Mouse (Mus musculus): ENCODE measurements around the gene Olfr1371. TPM values are rescaled to one million over a fixed set of nuclear protein-coding genes. Genes with fewer than 3 reads are reported as not detected.
A peak's percentile ranks its signal among the peaks of the same experiment; 100 is the strongest.

Olfr1371 gene
- not detected in 2 replicates for total RNA-seq (2014; rRNA removed; ENCODE audit: low replicate concordance)
- not detected in 2 replicates for polyA plus RNA-seq (2015; fragmentation: Nextera tagmentation; extraction: Ambion mirVana)

DNA sequence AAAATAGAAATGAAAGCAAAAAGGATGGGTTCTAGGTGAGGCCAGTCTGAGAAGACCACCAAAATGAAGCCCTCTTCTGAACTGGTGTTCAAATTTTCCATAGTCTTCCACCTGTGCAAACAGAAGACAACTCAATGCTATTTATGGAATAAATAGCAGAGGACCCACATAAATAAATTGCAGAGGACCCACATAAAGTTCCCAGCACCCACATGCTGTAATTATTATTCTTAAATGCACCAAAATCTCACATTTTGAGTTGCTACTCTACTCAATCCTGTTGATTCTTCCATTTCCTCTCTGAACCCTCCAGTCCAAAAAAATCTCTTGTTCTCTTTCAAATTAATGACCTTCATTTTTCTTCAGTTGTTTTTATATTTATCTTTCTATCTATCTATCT, at the start of gene Olfr1371:
Gene Olfr1371, minus strand, starts transcription at position 101 of the 400 bp plus-strand sequence.
- Histone ChIP-seq H3K9me3 (replicated peaks; ENCODE audit: control insufficient read depth, low read length) (no peaks in the 10 kb centered on the region), H3K36me3 (replicated peaks; ENCODE audit: control insufficient read depth, insufficient read depth, low read length) (no peaks in the 10 kb centered on the region), H3K9ac (replicated peaks; ENCODE audit: low read depth, low read length) (no peak within 1 kb of the TSS), H3K4me2 (ENCODE audit: low read depth, low read length) (no peak within 1 kb of the TSS), H3K4me3 (ENCODE audit: low read depth, low read length) (no peak within 1 kb of the TSS), H3K27me3 (ENCODE audit: control insufficient read depth, insufficient read depth, low read length) (no peaks in the 10 kb centered on the region), H3K27ac (ENCODE audit: low read depth) (no peak within 1 kb of the TSS), H3K4me1 (ENCODE audit: control insufficient read depth, insufficient read depth) (no peaks in the 10 kb centered on the region)
- no peak for DNase-seq (ENCODE audit: low spot score)
- ATAC-seq (ENCODE audit: insufficient read depth, low read depth): no peak
- TF ChIP-seq CTCF (IDR thresholded peaks at IDR 0.05; ENCODE audit: low read depth): no peak
- TF ChIP-seq EP300 (IDR thresholded peaks at IDR 0.05; ENCODE audit: low read depth): no peak

DNA sequence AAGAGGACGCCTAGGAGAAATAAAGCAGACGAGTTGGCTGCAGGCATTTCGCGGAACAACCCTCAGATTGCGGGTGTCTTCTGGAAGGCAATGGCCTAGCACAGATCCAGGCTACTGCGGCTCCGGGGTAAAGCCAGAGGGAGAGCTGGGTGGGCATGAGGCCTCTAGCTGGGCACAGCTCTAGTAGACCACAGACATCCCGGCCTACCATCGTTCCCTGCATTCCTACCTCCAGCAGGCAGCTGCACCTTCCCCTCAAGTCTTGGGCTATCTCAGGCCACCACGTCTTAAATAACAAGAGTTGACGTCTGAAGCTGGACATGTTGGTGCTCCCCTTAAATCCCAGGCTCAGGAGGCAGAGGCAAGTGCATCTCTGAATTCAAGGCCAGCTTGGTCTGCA, 48.6 kb upstream of the Olfr1371 start:
- Histone ChIP-seq H3K27me3 (ENCODE audit: control insufficient read depth, insufficient read depth, low read length) (no peaks in the 10 kb centered on the region), H3K4me3 (ENCODE audit: low read depth, low read length) (no peak overlapping the region), H3K27ac (ENCODE audit: low read depth) (no peak overlapping the region), H3K9me3 (replicated peaks; ENCODE audit: control insufficient read depth, low read length) (no peaks in the 10 kb centered on the region), H3K4me1 (ENCODE audit: control insufficient read depth, insufficient read depth) (peaks cover 6% of the 10 kb centered on the region; the same call in 1 of the 2 replicates), H3K9ac (replicated peaks; ENCODE audit: low read depth, low read length) (no peak overlapping the region), H3K4me2 (ENCODE audit: low read depth, low read length) (no peak overlapping the region), H3K36me3 (replicated peaks; ENCODE audit: control insufficient read depth, insufficient read depth, low read length) (no peaks in the 10 kb centered on the region; the same call in 1 of the 2 replicates)
- 88% methylated on average over 11 of the region's 11 CpGs for WGBS
- DNase-seq (ENCODE audit: low spot score): no peak
- TF ChIP-seq CTCF (IDR thresholded peaks at IDR 0.05; ENCODE audit: low read depth) (no peak), EP300 (IDR thresholded peaks at IDR 0.05; ENCODE audit: low read depth) (no peak)
- ATAC-seq (ENCODE audit: insufficient read depth, low read depth): no peak

- peak; percentile 53 for DNase-seq (ENCODE audit: low spot score)
- TF ChIP-seq EP300 (IDR thresholded peaks at IDR 0.05; ENCODE audit: low read depth) (no peak), CTCF (IDR thresholded peaks at IDR 0.05; ENCODE audit: low read depth) (peak; percentile 77)
- 34% methylated on average over 5 of the region's 5 CpGs for WGBS
Measured at GRCm38 (mm10) chr11:52261937-52262336, 48.1 kb upstream of the Olfr1371 start.

DNA sequence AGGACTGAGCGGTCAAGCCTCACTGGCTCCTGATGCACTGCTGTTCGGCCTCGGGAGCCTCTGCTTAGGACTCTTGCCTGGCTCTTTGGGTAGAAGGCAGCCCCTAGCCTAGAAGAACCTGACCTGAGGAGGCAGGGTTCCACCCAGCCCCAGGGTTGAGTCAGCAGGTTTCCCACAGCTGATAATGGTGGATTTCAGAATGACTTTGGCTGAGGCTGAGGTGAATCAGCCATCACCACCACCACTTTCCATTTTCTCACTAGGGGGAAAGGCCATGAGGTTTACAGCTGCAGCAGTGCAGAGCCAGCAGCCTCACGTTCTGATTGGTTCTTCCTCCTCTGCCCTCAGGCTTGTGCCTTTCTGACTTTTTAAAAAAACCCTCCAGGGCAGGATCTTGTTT, 47.1 kb upstream of the Olfr1371 start:
- no peak overlapping the region for H3K4me2 ChIP-seq (ENCODE audit: low read depth, low read length)
- peaks cover 6% of the 10 kb centered on the region; the same call in 1 of the 2 replicates for H3K4me1 ChIP-seq (ENCODE audit: control insufficient read depth, insufficient read depth)
- 75% methylated on average over 4 of the region's 4 CpGs for WGBS
- TF ChIP-seq EP300 (IDR thresholded peaks at IDR 0.05; ENCODE audit: low read depth) (no peak), CTCF (IDR thresholded peaks at IDR 0.05; ENCODE audit: low read depth) (no peak)
- no peak for DNase-seq (ENCODE audit: low spot score)
- no peaks in the 10 kb centered on the region for H3K9me3 ChIP-seq (replicated peaks; ENCODE audit: control insufficient read depth, low read length)
- no peaks in the 10 kb centered on the region; the same call in 1 of the 2 replicates for H3K36me3 ChIP-seq (replicated peaks; ENCODE audit: control insufficient read depth, insufficient read depth, low read length)
- no peak overlapping the region for H3K9ac ChIP-seq (replicated peaks; ENCODE audit: low read depth, low read length)
- H3K27me3 ChIP-seq (ENCODE audit: control insufficient read depth, insufficient read depth, low read length): no peaks in the 10 kb centered on the region
- no peak for ATAC-seq (ENCODE audit: insufficient read depth, low read depth)
- H3K27ac ChIP-seq (ENCODE audit: low read depth): no peak overlapping the region
- no peak overlapping the region for H3K4me3 ChIP-seq (ENCODE audit: low read depth, low read length)

More at GRCm38 (mm10) chr11:52261937-52262336, 48.1 kb upstream of the Olfr1371 start:
- Histone ChIP-seq H3K36me3 (replicated peaks; ENCODE audit: control insufficient read depth, insufficient read depth, low read length) (no peaks in the 10 kb centered on the region; the same call in 1 of the 2 replicates), H3K9me3 (replicated peaks; ENCODE audit: control insufficient read depth, low read length) (no peaks in the 10 kb centered on the region), H3K4me3 (ENCODE audit: low read depth, low read length) (no peak overlapping the region), H3K4me2 (ENCODE audit: low read depth, low read length) (no peak overlapping the region), H3K9ac (replicated peaks; ENCODE audit: low read depth, low read length) (no peak overlapping the region), H3K27me3 (ENCODE audit: control insufficient read depth, insufficient read depth, low read length) (no peaks in the 10 kb centered on the region), H3K4me1 (ENCODE audit: control insufficient read depth, insufficient read depth) (peaks cover 6% of the 10 kb centered on the region; the same call in 1 of the 2 replicates), H3K27ac (ENCODE audit: low read depth) (no peak overlapping the region)
- peak; percentile 61 for ATAC-seq (ENCODE audit: insufficient read depth, low read depth)

- no peak for TF ChIP-seq CTCF (IDR thresholded peaks at IDR 0.05; ENCODE audit: low read depth)
- TF ChIP-seq EP300 (IDR thresholded peaks at IDR 0.05; ENCODE audit: low read depth): no peak
- ATAC-seq (ENCODE audit: insufficient read depth, low read depth) (no peak), DNase-seq (ENCODE audit: low spot score) (no peak)
- Histone ChIP-seq H3K36me3 (replicated peaks; ENCODE audit: control insufficient read depth, insufficient read depth, low read length) (no peaks in the 10 kb centered on the region; the same call in 1 of the 2 replicates), H3K27me3 (ENCODE audit: control insufficient read depth, insufficient read depth, low read length) (no peaks in the 10 kb centered on the region), H3K27ac (ENCODE audit: low read depth) (no peak overlapping the region), H3K9me3 (replicated peaks; ENCODE audit: control insufficient read depth, low read length) (no peaks in the 10 kb centered on the region), H3K4me2 (ENCODE audit: low read depth, low read length) (no peak overlapping the region), H3K4me3 (ENCODE audit: low read depth, low read length) (no peak overlapping the region), H3K4me1 (ENCODE audit: control insufficient read depth, insufficient read depth) (no peaks in the 10 kb centered on the region), H3K9ac (replicated peaks; ENCODE audit: low read depth, low read length) (no peak overlapping the region)
- 57% methylated on average over 5 of the region's 5 CpGs for WGBS
Measured at GRCm38 (mm10) chr11:52258711-52259110, 44.9 kb upstream of the Olfr1371 start.

DNA sequence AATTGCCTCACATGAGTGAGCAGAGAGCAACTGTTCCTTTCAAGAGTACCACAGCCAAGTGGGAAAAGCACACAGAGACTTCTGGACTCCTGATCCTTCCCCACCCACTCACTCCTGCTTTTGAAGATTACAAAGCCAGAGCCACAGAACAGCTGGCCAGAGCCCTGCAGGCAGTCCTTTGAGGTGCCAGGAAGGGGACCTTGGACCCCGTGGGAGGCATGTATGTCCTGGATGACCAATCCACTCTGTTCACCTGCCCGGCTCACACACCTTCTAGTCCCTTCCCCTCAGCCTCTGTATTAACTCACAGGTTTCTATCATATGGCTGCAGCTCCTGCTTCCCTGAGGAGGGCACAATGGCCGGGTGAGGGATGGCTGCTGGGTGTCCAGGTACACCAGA, 43.6 kb upstream of the Olfr1371 start:
- Histone ChIP-seq H3K4me1 (ENCODE audit: control insufficient read depth, insufficient read depth) (no peaks in the 10 kb centered on the region), H3K27ac (ENCODE audit: low read depth) (no peak overlapping the region), H3K27me3 (ENCODE audit: control insufficient read depth, insufficient read depth, low read length) (no peaks in the 10 kb centered on the region), H3K4me2 (ENCODE audit: low read depth, low read length) (no peak overlapping the region), H3K9me3 (replicated peaks; ENCODE audit: control insufficient read depth, low read length) (no peaks in the 10 kb centered on the region), H3K4me3 (ENCODE audit: low read depth, low read length) (no peak overlapping the region), H3K9ac (replicated peaks; ENCODE audit: low read depth, low read length) (no peak overlapping the region), H3K36me3 (replicated peaks; ENCODE audit: control insufficient read depth, insufficient read depth, low read length) (no peaks in the 10 kb centered on the region; the same call in 1 of the 2 replicates)
- TF ChIP-seq EP300 (IDR thresholded peaks at IDR 0.05; ENCODE audit: low read depth) (no peak), CTCF (IDR thresholded peaks at IDR 0.05; ENCODE audit: low read depth) (no peak)
- DNase-seq (ENCODE audit: low spot score) (no peak), ATAC-seq (ENCODE audit: insufficient read depth, low read depth) (no peak)
- WGBS: 81% methylated on average over 3 of the region's 3 CpGs
